Mouse (Mus musculus) embryonic fibroblast, embryonic 13.5 days (primary cell): ENCODE measurements at regions not wholly inside any gene's neighbourhood (a gene's known extent, or its start where the extent isn't known, plus 50 kb on each side); places are given as distances from the start of the nearest gene placed in this dataset.

Experiments used
- CTCF ChIP-seq: IDR thresholded peaks from 2 replicates; pipeline ENCODE4 v1.5.1; 2011; ENCODE audit warnings: mild to moderate bottlenecking, control low read depth, low read length, moderate library complexity, borderline replicate concordance; ENCODE audit not compliant: insufficient read depth
- POLR2A ChIP-seq: IDR thresholded peaks from 2 replicates; pipeline ENCODE4 v1.6.1; 2011; ENCODE audit warnings: low read depth, mild to moderate bottlenecking, control low read depth, low read length, moderate library complexity

DNA sequence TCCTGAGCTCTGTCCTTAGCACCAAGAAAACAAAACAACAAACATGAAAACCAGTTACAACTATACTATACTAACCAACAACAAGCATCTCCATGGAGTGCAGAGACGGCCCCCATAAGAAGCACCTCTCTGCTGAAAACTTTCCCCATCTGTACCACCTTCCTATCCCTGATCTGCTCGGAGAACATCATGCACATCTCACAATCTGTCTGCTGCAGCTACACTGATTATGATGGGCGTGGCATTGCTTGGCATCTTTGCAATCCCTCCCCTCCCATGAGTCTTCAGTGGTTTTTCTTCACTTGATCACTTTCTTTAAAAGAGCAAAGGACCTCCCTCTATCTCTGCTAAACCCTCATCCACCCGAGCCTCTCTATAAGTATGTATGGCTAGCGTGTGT, 55.5 kb upstream of the Lta4h start:
- TF ChIP-seq CTCF, result no peak
- no peak for TF ChIP-seq POLR2A
